Mouse (Mus musculus) limb, embryonic 15.5 days (tissue): ENCODE results near the gene Gstm5. TPM values are rescaled to one million over a fixed set of nuclear protein-coding genes. Genes with fewer than 3 reads are reported as not detected.

Source experiments
- ATAC-seq: fragments of 200-750 bp; cut with Nextera tagmentation; 2 replicates; pipeline ENCODE4 v1.8.0; 2017; ENCODE audit warnings: low read depth, moderate TSS enrichment; ENCODE audit not compliant: insufficient number of reproducible peaks, low FRiP score, low TSS enrichment
- H3K27ac ChIP-seq: fragments of 300-500 bp; sonication (generic); 2 replicates; pipeline ENCODE4 v1.5.1; 2015; ENCODE audit warnings: moderate library complexity, mild to moderate bottlenecking, inconsistent platforms
- H3K27me3 ChIP-seq: fragments of 300-500 bp; sonication (generic); 2 replicates; pipeline ENCODE4 v1.6.1; 2015; ENCODE audit warnings: inconsistent platforms
- H3K36me3 ChIP-seq: fragments of 300-500 bp; sonication (generic); 2 replicates; pipeline ENCODE4 v1.6.1; 2015; ENCODE audit warnings: inconsistent platforms
- H3K4me1 ChIP-seq: fragments of 300-500 bp; sonication (generic); 2 replicates; pipeline ENCODE4 v1.6.1; 2015; ENCODE audit warnings: inconsistent platforms
- H3K4me2 ChIP-seq: fragments of 300-500 bp; sonication (generic); 2 replicates; pipeline ENCODE4 v1.6.1; 2015; ENCODE audit warnings: mild to moderate bottlenecking, inconsistent platforms
- H3K4me3 ChIP-seq: fragments of 300-500 bp; sonication (generic); 2 replicates; pipeline ENCODE4 v1.5.1; 2015; ENCODE audit warnings: mild to moderate bottlenecking, inconsistent platforms
- H3K9ac ChIP-seq: fragments of 300-500 bp; sonication (generic); 2 replicates; pipeline ENCODE4 v1.6.1; 2015; ENCODE audit warnings: inconsistent platforms
- H3K9me3 ChIP-seq: fragments of 300-500 bp; sonication (generic); 2 replicates; pipeline ENCODE4 v1.6.1; 2016; ENCODE audit warnings: inconsistent platforms
- WGBS: fragments of 180-500 bp; shearing (Covaris S2); methylation state at CpG from one replicate; pipeline ENCODE4 v1.1.7; 2015; 5-methylcytosine and 5-hydroxymethylcytosine counted together
- polyA plus RNA-seq: library from polyadenylated mRNA; unstranded; fragments of >200 nt; fragmentation: Nextera tagmentation; extraction: Ambion mirVana; gene quantifications from 2 replicates; pipeline ENCODE4 v1.2.1, GENCODE M21; 2015

Gstm5 gene
- polyA plus RNA-seq: 168 and 185 TPM in 2 replicates

GRCm38 (mm10) chr3:107895720-107896569, at the start of gene Gstm5:
Gene Gstm5, plus strand, starts transcription at chr3:107895821.
- Histone ChIP-seq H3K4me2 (peak within 1 kb of the TSS; percentile 67), H3K27ac (peak within 1 kb of the TSS; percentile 75), H3K9me3 (no peaks in the 10 kb centered on the region), H3K4me3 (peak within 1 kb of the TSS; percentile 57), H3K27me3 (no peaks in the 10 kb centered on the region), H3K9ac (peak within 1 kb of the TSS; percentile 65), H3K36me3 (peaks cover 32% of the 10 kb centered on the region), H3K4me1 (peaks cover 10% of the 10 kb centered on the region)
- peak; percentile 91 for ATAC-seq
- 7% methylated on average over 40 of the region's 40 CpGs for WGBS

- Histone ChIP-seq H3K4me1 (peaks cover 27% of the 10 kb centered on the region), H3K36me3 (no peaks in the 10 kb centered on the region), H3K4me2 (no peak overlapping the region), H3K27me3 (no peaks in the 10 kb centered on the region), H3K4me3 (no peak overlapping the region), H3K27ac (no peak overlapping the region), H3K9me3 (no peaks in the 10 kb centered on the region), H3K9ac (no peak overlapping the region)
- no peak for ATAC-seq
- WGBS: 86% methylated on average over 1 of the region's 1 CpGs
Observed at GRCm38 (mm10) chr3:107846175-107846574, 49.4 kb upstream of the Gstm5 start.

GRCm38 (mm10) chr3:107846835-107847234, 48.8 kb upstream of the Gstm5 start:
- ATAC-seq: no peak
- H3K4me1 ChIP-seq: peaks cover 20% of the 10 kb centered on the region
- H3K4me3 ChIP-seq: no peak overlapping the region
- no peaks in the 10 kb centered on the region for H3K27me3 ChIP-seq
- WGBS: 87% methylated on average over 3 of the region's 3 CpGs
- H3K9me3 ChIP-seq: no peaks in the 10 kb centered on the region
- H3K4me2 ChIP-seq: no peak overlapping the region
- H3K9ac ChIP-seq: no peak overlapping the region
- no peak overlapping the region for H3K27ac ChIP-seq
- no peaks in the 10 kb centered on the region for H3K36me3 ChIP-seq

DNA sequence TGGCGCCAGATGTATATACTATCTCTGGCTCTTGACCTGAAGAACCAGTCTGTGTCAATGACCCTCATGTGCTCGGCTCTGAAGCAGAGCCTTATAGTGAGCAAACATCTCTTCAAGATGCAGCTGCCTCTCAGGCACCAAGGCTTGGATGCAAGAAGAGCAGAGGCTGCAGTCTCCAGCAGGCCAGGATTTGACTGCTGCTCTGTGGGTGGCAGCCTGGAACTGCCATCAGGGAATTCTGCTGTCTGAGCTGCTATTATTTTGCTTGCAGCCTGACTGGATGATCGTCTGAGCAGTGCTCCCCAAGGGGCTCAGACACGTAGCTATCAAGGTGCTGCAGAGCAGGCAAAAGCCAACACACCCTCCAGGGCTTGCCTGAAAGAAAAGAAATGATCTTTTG, 47.5 kb upstream of the Gstm5 start:
- Histone ChIP-seq H3K27ac (no peak overlapping the region), H3K36me3 (no peaks in the 10 kb centered on the region), H3K27me3 (no peaks in the 10 kb centered on the region), H3K4me2 (no peak overlapping the region), H3K4me3 (no peak overlapping the region), H3K9me3 (no peaks in the 10 kb centered on the region), H3K9ac (no peak overlapping the region), H3K4me1 (peaks cover 25% of the 10 kb centered on the region)
- 45% methylated on average over 4 of the region's 4 CpGs for WGBS
- no peak for ATAC-seq

GRCm38 (mm10) chr3:107849000-107849692, 46.5 kb upstream of the Gstm5 start:
- 64% methylated on average over 6 of the region's 6 CpGs for WGBS
- peaks cover 23% of the 10 kb centered on the region for H3K4me1 ChIP-seq
- H3K27me3 ChIP-seq: no peaks in the 10 kb centered on the region
- H3K4me2 ChIP-seq: no peak overlapping the region
- H3K36me3 ChIP-seq: no peaks in the 10 kb centered on the region
- H3K27ac ChIP-seq: no peak overlapping the region
- H3K9ac ChIP-seq: no peak overlapping the region
- H3K9me3 ChIP-seq: no peaks in the 10 kb centered on the region
- no peak overlapping the region for H3K4me3 ChIP-seq
- no peak for ATAC-seq

- Histone ChIP-seq H3K4me3 (no peak overlapping the region), H3K9ac (no peak overlapping the region), H3K27ac (peak overlapping the region; percentile 22; the same call in 1 of the 2 replicates), H3K27me3 (no peaks in the 10 kb centered on the region), H3K36me3 (no peaks in the 10 kb centered on the region), H3K4me2 (no peak overlapping the region), H3K4me1 (peaks cover 20% of the 10 kb centered on the region), H3K9me3 (no peaks in the 10 kb centered on the region)
- no peak for ATAC-seq
- 66% methylated on average over 2 of the region's 2 CpGs for whole genome bisulfite sequencing
Observed at GRCm38 (mm10) chr3:107849693-107850031, 46.0 kb upstream of the Gstm5 start.

GRCm38 (mm10) chr3:107850418-107851031, 45.1 kb upstream of the Gstm5 start:
- Histone ChIP-seq H3K9ac (no peak overlapping the region), H3K9me3 (no peaks in the 10 kb centered on the region), H3K4me2 (peak overlapping the region; percentile 22; the same call in 1 of the 2 replicates), H3K36me3 (no peaks in the 10 kb centered on the region), H3K27me3 (no peaks in the 10 kb centered on the region), H3K27ac (peak overlapping the region; percentile 22), H3K4me1 (peaks cover 24% of the 10 kb centered on the region), H3K4me3 (no peak overlapping the region)
- WGBS: 15% methylated on average over 12 of the region's 12 CpGs
- 0 out of 2 replicates have a peak, but pooled peaks have one; percentile 30 for ATAC-seq

- Histone ChIP-seq H3K4me1 (peaks cover 24% of the 10 kb centered on the region), H3K36me3 (no peaks in the 10 kb centered on the region), H3K9ac (no peak overlapping the region), H3K27ac (no peak overlapping the region), H3K4me2 (no peak overlapping the region), H3K27me3 (no peaks in the 10 kb centered on the region), H3K4me3 (no peak overlapping the region), H3K9me3 (no peaks in the 10 kb centered on the region)
- ATAC-seq: no peak
- 38% methylated on average over 7 of the region's 7 CpGs for WGBS
Observed at GRCm38 (mm10) chr3:107852786-107853185, 42.8 kb upstream of the Gstm5 start.

DNA sequence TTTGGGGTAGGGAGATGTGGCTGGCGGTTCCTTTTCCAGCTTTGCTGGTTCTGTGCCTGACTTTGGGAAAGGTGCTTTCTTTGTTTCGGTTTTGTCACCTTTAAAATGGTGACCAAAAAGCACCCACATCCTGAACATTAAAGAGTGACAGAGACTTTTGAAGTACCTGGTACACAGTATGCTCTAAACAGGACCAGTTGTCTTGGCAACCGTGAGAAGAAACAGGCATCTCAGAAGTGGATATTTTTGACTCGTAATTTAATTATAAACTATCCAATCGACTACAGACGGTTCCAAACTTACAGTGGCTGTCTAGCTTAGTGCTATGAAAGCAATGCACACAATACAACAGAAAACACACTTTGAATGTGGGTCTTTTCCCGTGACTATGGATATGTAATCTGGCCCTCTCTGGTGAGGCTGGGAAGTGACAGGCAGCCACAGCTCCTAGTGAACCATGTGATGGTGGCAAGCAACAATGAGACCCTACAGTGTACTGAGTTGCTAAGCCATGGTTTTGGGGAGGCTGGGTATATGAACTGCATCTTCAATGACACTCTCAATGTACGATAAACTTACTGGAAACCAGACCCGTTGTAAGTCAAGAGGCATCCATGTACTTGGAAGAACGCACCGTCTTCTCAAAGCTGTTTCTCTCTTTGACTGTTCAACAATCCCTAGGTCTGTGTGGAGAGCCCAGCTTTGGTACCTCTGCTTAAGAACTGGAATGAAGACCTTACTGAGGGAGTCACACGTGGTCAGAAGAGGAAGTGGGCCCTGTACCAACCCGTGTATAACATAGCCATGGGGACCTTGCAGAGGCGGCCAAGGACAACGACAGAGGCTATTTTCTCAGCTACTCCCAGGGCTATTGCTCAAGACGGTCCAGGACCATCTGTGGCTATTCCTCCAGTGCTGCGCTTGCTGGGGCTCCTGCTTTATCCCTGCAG, 42.1 kb upstream of the Gstm5 start:
- ATAC-seq: no peak
- Histone ChIP-seq H3K27me3 (no peaks in the 10 kb centered on the region), H3K27ac (no peak overlapping the region), H3K4me1 (peaks cover 24% of the 10 kb centered on the region), H3K4me3 (no peak overlapping the region), H3K4me2 (no peak overlapping the region), H3K9ac (no peak overlapping the region), H3K9me3 (no peaks in the 10 kb centered on the region), H3K36me3 (no peaks in the 10 kb centered on the region)
- WGBS: 76% methylated on average over 17 of the region's 17 CpGs

GRCm38 (mm10) chr3:107855368-107855767, 40.3 kb upstream of the Gstm5 start:
- H3K27ac ChIP-seq: no peak overlapping the region
- H3K4me3 ChIP-seq: no peak overlapping the region
- ATAC-seq: no peak
- no peak overlapping the region for H3K4me2 ChIP-seq
- 43% methylated on average over 13 of the region's 13 CpGs for WGBS
- H3K36me3 ChIP-seq: no peaks in the 10 kb centered on the region
- no peak overlapping the region for H3K9ac ChIP-seq
- H3K4me1 ChIP-seq: peaks cover 16% of the 10 kb centered on the region
- no peaks in the 10 kb centered on the region for H3K9me3 ChIP-seq
- H3K27me3 ChIP-seq: no peaks in the 10 kb centered on the region

GRCm38 (mm10) chr3:107857646-107858045, 38.0 kb upstream of the Gstm5 start:
- ATAC-seq: no peak
- no peaks in the 10 kb centered on the region for H3K27me3 ChIP-seq
- H3K4me2 ChIP-seq: no peak overlapping the region
- H3K4me1 ChIP-seq: peaks cover 8% of the 10 kb centered on the region
- H3K36me3 ChIP-seq: no peaks in the 10 kb centered on the region
- no peak overlapping the region for H3K4me3 ChIP-seq
- 60% methylated on average over 6 of the region's 6 CpGs for WGBS
- H3K9me3 ChIP-seq: no peaks in the 10 kb centered on the region
- no peak overlapping the region for H3K9ac ChIP-seq
- H3K27ac ChIP-seq: no peak overlapping the region
